Mouse (Mus musculus) liver, embryonic 15.5 days (tissue): ENCODE data around the gene Clcn5. TPM values are rescaled to one million over a fixed set of nuclear protein-coding genes. Genes with fewer than 3 reads are reported as not detected.

Source experiments
- ATAC-seq: fragments of 200-750 bp; cut with Nextera tagmentation; 2 replicates; pipeline ENCODE4 v1.8.0; 2017; ENCODE audit warnings: moderate number of reproducible peaks, mild to moderate bottlenecking, moderate library complexity; ENCODE audit not compliant: insufficient read depth
- H3K27ac ChIP-seq: fragments of 300-500 bp; sonication (generic); replicated peaks from 2 replicates; pipeline ENCODE4 v1.5.1; 2015; ENCODE audit warnings: mild to moderate bottlenecking, inconsistent platforms
- H3K27me3 ChIP-seq: fragments of 300-500 bp; sonication (generic); 2 replicates; pipeline ENCODE4 v1.6.1; 2015; ENCODE audit warnings: mild to moderate bottlenecking, inconsistent platforms
- H3K36me3 ChIP-seq: fragments of 300-500 bp; sonication (generic); replicated peaks from 2 replicates; pipeline ENCODE4 v1.6.1; 2015; ENCODE audit warnings: moderate library complexity, mild to moderate bottlenecking, inconsistent platforms
- H3K4me1 ChIP-seq: fragments of 300-500 bp; sonication (generic); replicated peaks from 2 replicates; pipeline ENCODE4 v1.6.1; 2015; ENCODE audit warnings: inconsistent platforms
- H3K4me2 ChIP-seq: fragments of 300-500 bp; sonication (generic); 2 replicates; pipeline ENCODE4 v1.6.1; 2015; ENCODE audit warnings: moderate library complexity, mild to moderate bottlenecking, inconsistent platforms
- H3K4me3 ChIP-seq: fragments of 300-500 bp; sonication (generic); replicated peaks from 2 replicates; pipeline ENCODE4 v1.5.1; 2015; ENCODE audit warnings: mild to moderate bottlenecking, inconsistent platforms
- H3K9ac ChIP-seq: fragments of 300-500 bp; sonication (generic); 2 replicates; pipeline ENCODE4 v1.6.1; 2015; ENCODE audit warnings: moderate library complexity, mild to moderate bottlenecking, inconsistent platforms
- H3K9me3 ChIP-seq: fragments of 300-500 bp; sonication (generic); replicated peaks from 2 replicates; pipeline ENCODE4 v1.6.1; 2016; ENCODE audit warnings: inconsistent platforms
- whole genome bisulfite sequencing: fragments of 180-500 bp; shearing (Covaris S2); methylation state at CpG from one replicate; pipeline ENCODE4 v1.1.7; 2015; ENCODE audit warnings: mixed read lengths; ENCODE audit not compliant: insufficient replicate concordance; 5-methylcytosine and 5-hydroxymethylcytosine counted together
- polyA plus RNA-seq: library from polyadenylated mRNA; unstranded; fragments of >200 nt; fragmentation: Nextera tagmentation; extraction: Ambion mirVana; gene quantifications from 2 replicates; pipeline ENCODE4 v1.2.1, GENCODE M21; 2015

Gene Clcn5
- polyA plus RNA-seq, 1 experiment from 2014 or later, result 2.8 TPM

- H3K4me1 ChIP-seq, result no peaks in the 10 kb centered on the region
- no peak overlapping the region for H3K4me3 ChIP-seq
- ATAC-seq, result no peak
- H3K27me3 ChIP-seq, result no peaks in the 10 kb centered on the region
- no peak overlapping the region for H3K9ac ChIP-seq
- H3K36me3 ChIP-seq, result no peaks in the 10 kb centered on the region
- H3K4me2 ChIP-seq, result no peak overlapping the region
- WGBS, result 32% methylated on average over 2 of the region's 2 CpGs
- H3K27ac ChIP-seq, result no peak overlapping the region
- no peaks in the 10 kb centered on the region for H3K9me3 ChIP-seq
Measured at GRCm38 (mm10) chrX:7288976-7289375, 30.2 kb downstream of the Clcn5 start.

- Histone ChIP-seq H3K9me3 (no peaks in the 10 kb centered on the region), H3K4me2 (no peak overlapping the region), H3K9ac (no peak overlapping the region), H3K27me3 (no peaks in the 10 kb centered on the region), H3K4me1 (no peaks in the 10 kb centered on the region), H3K27ac (no peak overlapping the region), H3K36me3 (no peaks in the 10 kb centered on the region), H3K4me3 (no peak overlapping the region)
- ATAC-seq, result no peak
- 61% methylated on average over 2 of the region's 2 CpGs for WGBS
Measured at GRCm38 (mm10) chrX:7287051-7287734, 32.0 kb downstream of the Clcn5 start.

- 53% methylated on average over 1 of the region's 1 CpGs for WGBS
- Histone ChIP-seq H3K4me3 (no peak overlapping the region), H3K4me1 (no peaks in the 10 kb centered on the region), H3K36me3 (no peaks in the 10 kb centered on the region), H3K27ac (no peak overlapping the region), H3K4me2 (no peak overlapping the region), H3K9ac (no peak overlapping the region), H3K9me3 (no peaks in the 10 kb centered on the region), H3K27me3 (no peaks in the 10 kb centered on the region)
- no peak for ATAC-seq
Measured at GRCm38 (mm10) chrX:7282636-7283035, 36.5 kb downstream of the Clcn5 start.

GRCm38 (mm10) chrX:7279722-7280121, 39.4 kb downstream of the Clcn5 start:
- Histone ChIP-seq H3K4me1 (no peaks in the 10 kb centered on the region), H3K9ac (no peak overlapping the region), H3K36me3 (no peaks in the 10 kb centered on the region), H3K27me3 (no peaks in the 10 kb centered on the region), H3K4me3 (no peak overlapping the region), H3K9me3 (no peaks in the 10 kb centered on the region), H3K4me2 (no peak overlapping the region), H3K27ac (no peak overlapping the region)
- ATAC-seq, result no peak
- 58% methylated on average over 5 of the region's 5 CpGs for WGBS

- H3K4me2 ChIP-seq, result no peak overlapping the region
- no peak overlapping the region for H3K4me3 ChIP-seq
- H3K9me3 ChIP-seq, result no peaks in the 10 kb centered on the region
- no peaks in the 10 kb centered on the region for H3K27me3 ChIP-seq
- H3K36me3 ChIP-seq, result no peaks in the 10 kb centered on the region
- H3K4me1 ChIP-seq, result no peaks in the 10 kb centered on the region
- H3K9ac ChIP-seq, result no peak overlapping the region
- WGBS, result 59% methylated on average over 6 of the region's 6 CpGs
- no peak overlapping the region for H3K27ac ChIP-seq
- no peak for ATAC-seq
Measured at GRCm38 (mm10) chrX:7276564-7276963, 42.6 kb downstream of the Clcn5 start.

- WGBS, result 78% methylated on average over 5 of the region's 5 CpGs
- ATAC-seq, result no peak
- Histone ChIP-seq H3K27ac (no peak overlapping the region), H3K4me2 (no peak overlapping the region), H3K4me1 (no peaks in the 10 kb centered on the region), H3K36me3 (no peaks in the 10 kb centered on the region), H3K4me3 (no peak overlapping the region), H3K9me3 (no peaks in the 10 kb centered on the region), H3K27me3 (no peaks in the 10 kb centered on the region), H3K9ac (no peak overlapping the region)
Measured at GRCm38 (mm10) chrX:7261149-7261548, 58.0 kb downstream of the Clcn5 start.

- Histone ChIP-seq H3K4me1 (no peaks in the 10 kb centered on the region), H3K36me3 (no peaks in the 10 kb centered on the region), H3K27me3 (no peaks in the 10 kb centered on the region), H3K9ac (no peak overlapping the region), H3K4me3 (no peak overlapping the region), H3K9me3 (no peaks in the 10 kb centered on the region), H3K27ac (no peak overlapping the region), H3K4me2 (no peak overlapping the region)
- ATAC-seq, result no peak
- 54% methylated on average over 5 of the region's 5 CpGs for WGBS
Measured at GRCm38 (mm10) chrX:7260400-7261113, 58.6 kb downstream of the Clcn5 start.

- ATAC-seq, result no peak
- no peaks in the 10 kb centered on the region for H3K36me3 ChIP-seq
- no peak overlapping the region for H3K4me2 ChIP-seq
- no peaks in the 10 kb centered on the region for H3K9me3 ChIP-seq
- H3K4me1 ChIP-seq, result no peaks in the 10 kb centered on the region
- 62% methylated on average over 3 of the region's 3 CpGs for WGBS
- no peak overlapping the region for H3K9ac ChIP-seq
- H3K27me3 ChIP-seq, result no peaks in the 10 kb centered on the region
- no peak overlapping the region for H3K27ac ChIP-seq
- H3K4me3 ChIP-seq, result no peak overlapping the region
Measured at GRCm38 (mm10) chrX:7259718-7260117, 59.4 kb downstream of the Clcn5 start.

GRCm38 (mm10) chrX:7256022-7256421, 63.1 kb downstream of the Clcn5 start:
- Histone ChIP-seq H3K4me1 (no peaks in the 10 kb centered on the region), H3K4me3 (no peak overlapping the region), H3K36me3 (no peaks in the 10 kb centered on the region), H3K4me2 (no peak overlapping the region), H3K9me3 (no peaks in the 10 kb centered on the region), H3K27ac (no peak overlapping the region), H3K9ac (no peak overlapping the region), H3K27me3 (no peaks in the 10 kb centered on the region)
- 60% methylated on average over 3 of the region's 3 CpGs for WGBS
- ATAC-seq, result no peak

GRCm38 (mm10) chrX:7204099-7204498, 115.1 kb downstream of the Clcn5 start:
- 24% methylated on average over 5 of the region's 5 CpGs for WGBS
- no peak for ATAC-seq
- Histone ChIP-seq H3K4me2 (no peak overlapping the region), H3K4me1 (no peaks in the 10 kb centered on the region), H3K27ac (no peak overlapping the region), H3K4me3 (no peak overlapping the region), H3K27me3 (no peaks in the 10 kb centered on the region), H3K9ac (no peak overlapping the region), H3K36me3 (no peaks in the 10 kb centered on the region), H3K9me3 (no peaks in the 10 kb centered on the region)

GRCm38 (mm10) chrX:7203535-7203934, 115.6 kb downstream of the Clcn5 start:
- no peak overlapping the region for H3K4me2 ChIP-seq
- H3K9ac ChIP-seq, result no peak overlapping the region
- no peak overlapping the region for H3K4me3 ChIP-seq
- WGBS, result 61% methylated on average over 3 of the region's 3 CpGs
- H3K4me1 ChIP-seq, result no peaks in the 10 kb centered on the region
- no peaks in the 10 kb centered on the region for H3K36me3 ChIP-seq
- no peak for ATAC-seq
- no peaks in the 10 kb centered on the region for H3K27me3 ChIP-seq
- H3K9me3 ChIP-seq, result no peaks in the 10 kb centered on the region
- H3K27ac ChIP-seq, result no peak overlapping the region
